Mouse (Mus musculus): ENCODE data around the gene Trim24. TPM values are rescaled to one million over a fixed set of nuclear protein-coding genes. Genes with fewer than 3 reads are reported as not detected.
"Not testable (repeated sequence)": the region's sequence is repeated elsewhere in the genome, so short reads cannot be mapped to it uniquely, and the experiment has no call there.

The Trim24 gene
- polyA plus RNA-seq, 1 experiment from 2014 or later, result 17.2 TPM

GRCm38 (mm10) chr6:37836951-37837565, 33.6 kb upstream of the Trim24 start:
- not testable (repeated sequence) for H3K36me3 ChIP-seq (ENCODE audit: control insufficient read depth, insufficient read depth, low read length); H3K9me3 ChIP-seq (replicated peaks; ENCODE audit: control insufficient read depth, low read length, poor library complexity, severe bottlenecking); H3K27ac ChIP-seq (ENCODE audit: low read length); H3K4me3 ChIP-seq (ENCODE audit: low read depth, low read length); H3K9ac ChIP-seq (ENCODE audit: low read depth, low read length); H3K27me3 ChIP-seq (ENCODE audit: control insufficient read depth, insufficient read depth, low read depth, low read length); ATAC-seq; H3K4me2 ChIP-seq (ENCODE audit: low read length); H3K4me1 ChIP-seq (ENCODE audit: control insufficient read depth, insufficient read depth, low read length)
- 87% methylated on average over 2 of the region's 2 CpGs for WGBS

- H3K4me3 ChIP-seq (ENCODE audit: low read depth, low read length), result no peak overlapping the region
- no peaks in the 10 kb centered on the region for H3K36me3 ChIP-seq (ENCODE audit: control insufficient read depth, insufficient read depth, low read length)
- H3K4me2 ChIP-seq (ENCODE audit: low read length), result no peak overlapping the region
- H3K27ac ChIP-seq (ENCODE audit: low read length), result no peak overlapping the region
- ATAC-seq, result no peak
- H3K9me3 ChIP-seq (replicated peaks; ENCODE audit: control insufficient read depth, low read length, poor library complexity, severe bottlenecking), result peaks cover 1% of the 10 kb centered on the region; the same call in 1 of the 2 replicates
- no peaks in the 10 kb centered on the region for H3K27me3 ChIP-seq (ENCODE audit: control insufficient read depth, insufficient read depth, low read depth, low read length)
- no peaks in the 10 kb centered on the region for H3K4me1 ChIP-seq (ENCODE audit: control insufficient read depth, insufficient read depth, low read length)
- 92% methylated on average over 5 of the region's 5 CpGs for WGBS
- H3K9ac ChIP-seq (ENCODE audit: low read depth, low read length), result no peak overlapping the region
Observed at GRCm38 (mm10) chr6:37842779-37843605, 27.6 kb upstream of the Trim24 start.

DNA sequence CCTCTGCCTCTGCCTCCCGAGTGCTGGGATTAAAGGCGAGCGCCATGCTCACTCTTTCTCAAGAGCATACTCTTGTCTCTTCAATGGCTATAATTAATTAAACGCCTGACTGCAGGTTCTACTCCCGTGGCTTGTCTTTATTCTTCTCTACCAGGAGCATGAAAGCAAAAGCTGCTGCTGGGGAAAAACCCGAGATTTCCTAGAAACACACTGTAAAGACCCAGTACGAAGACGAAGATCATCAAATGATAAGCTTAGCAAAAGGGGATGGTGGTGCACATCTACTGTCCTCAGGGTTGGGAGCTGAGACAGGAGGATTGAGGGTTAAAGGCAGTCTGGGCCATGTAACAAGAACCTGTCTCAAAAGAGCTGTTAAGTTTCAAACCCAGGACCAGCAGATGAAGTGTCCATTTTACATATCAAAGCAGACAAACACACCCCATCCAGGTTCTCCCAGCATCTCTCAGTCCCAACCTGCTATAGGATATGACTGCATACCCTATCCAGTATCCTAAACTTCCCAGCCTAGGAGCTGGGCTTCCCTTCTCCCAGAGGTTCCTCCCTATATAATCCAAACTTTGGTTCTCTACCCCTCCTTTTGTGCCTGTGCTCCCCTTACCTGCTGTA, 26.9 kb upstream of the Trim24 start:
- H3K4me2 ChIP-seq (ENCODE audit: low read length), result no peak overlapping the region
- H3K4me3 ChIP-seq (ENCODE audit: low read depth, low read length), result no peak overlapping the region
- no peaks in the 10 kb centered on the region for H3K4me1 ChIP-seq (ENCODE audit: control insufficient read depth, insufficient read depth, low read length)
- WGBS, result 86% methylated on average over 8 of the region's 8 CpGs
- ATAC-seq, result no peak
- no peaks in the 10 kb centered on the region for H3K36me3 ChIP-seq (ENCODE audit: control insufficient read depth, insufficient read depth, low read length)
- no peak overlapping the region for H3K9ac ChIP-seq (ENCODE audit: low read depth, low read length)
- H3K27me3 ChIP-seq (ENCODE audit: control insufficient read depth, insufficient read depth, low read depth, low read length), result no peaks in the 10 kb centered on the region
- no peak overlapping the region for H3K27ac ChIP-seq (ENCODE audit: low read length)
- peaks cover 7% of the 10 kb centered on the region for H3K9me3 ChIP-seq (replicated peaks; ENCODE audit: control insufficient read depth, low read length, poor library complexity, severe bottlenecking)

GRCm38 (mm10) chr6:37844947-37845346, 25.7 kb upstream of the Trim24 start:
- H3K36me3 ChIP-seq (ENCODE audit: control insufficient read depth, insufficient read depth, low read length); H3K4me3 ChIP-seq (ENCODE audit: low read depth, low read length); H3K9ac ChIP-seq (ENCODE audit: low read depth, low read length); H3K27ac ChIP-seq (ENCODE audit: low read length); H3K9me3 ChIP-seq (replicated peaks; ENCODE audit: control insufficient read depth, low read length, poor library complexity, severe bottlenecking); H3K4me2 ChIP-seq (ENCODE audit: low read length); H3K4me1 ChIP-seq (ENCODE audit: control insufficient read depth, insufficient read depth, low read length); ATAC-seq; H3K27me3 ChIP-seq (ENCODE audit: control insufficient read depth, insufficient read depth, low read depth, low read length): not testable (repeated sequence)
- 81% methylated on average over 6 of the region's 6 CpGs for WGBS

DNA sequence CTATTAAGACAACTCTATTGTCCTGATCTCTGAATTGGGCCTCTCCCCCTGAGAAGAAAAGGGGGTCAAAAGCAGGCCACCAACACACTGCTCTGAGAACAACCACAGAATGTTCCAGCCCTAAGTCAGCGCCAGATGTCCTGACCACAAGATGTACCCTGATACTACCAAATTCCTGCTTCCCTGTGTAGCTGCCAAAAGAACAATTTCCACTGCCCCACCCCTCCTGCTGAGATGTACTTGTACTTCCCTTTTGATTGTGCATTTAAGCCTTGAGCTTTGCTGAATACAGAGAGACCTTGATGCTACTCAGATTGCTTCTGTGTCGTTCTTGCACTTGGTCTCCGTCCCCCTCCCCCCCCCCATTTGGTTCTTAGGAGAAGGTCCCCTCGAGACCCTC, 23.1 kb upstream of the Trim24 start:
- H3K9ac ChIP-seq (ENCODE audit: low read depth, low read length); H3K4me1 ChIP-seq (ENCODE audit: control insufficient read depth, insufficient read depth, low read length); ATAC-seq; H3K36me3 ChIP-seq (ENCODE audit: control insufficient read depth, insufficient read depth, low read length); H3K4me2 ChIP-seq (ENCODE audit: low read length); H3K4me3 ChIP-seq (ENCODE audit: low read depth, low read length); H3K27me3 ChIP-seq (ENCODE audit: control insufficient read depth, insufficient read depth, low read depth, low read length); H3K9me3 ChIP-seq (replicated peaks; ENCODE audit: control insufficient read depth, low read length, poor library complexity, severe bottlenecking); H3K27ac ChIP-seq (ENCODE audit: low read length): not testable (repeated sequence)
- WGBS, result 77% methylated on average over 4 of the region's 4 CpGs

DNA sequence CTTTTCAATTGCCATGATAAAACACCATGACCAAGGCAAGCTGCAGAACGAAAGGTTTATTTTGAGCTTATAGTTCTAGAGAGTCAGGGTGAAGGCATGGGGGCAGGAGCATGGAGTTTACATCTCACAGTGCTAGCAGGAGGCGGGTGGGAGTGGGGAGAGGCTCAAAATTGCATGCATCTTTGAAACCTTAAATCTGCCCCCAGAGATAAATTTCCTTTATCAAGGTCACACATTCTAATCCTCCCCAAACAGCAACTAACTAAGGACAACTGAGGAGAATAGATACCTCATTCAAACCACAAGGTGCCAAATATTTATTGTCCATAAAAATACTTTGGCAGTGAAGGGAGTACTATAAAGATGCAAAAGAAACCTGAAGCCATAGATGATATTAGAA, 19.3 kb upstream of the Trim24 start:
- 91% methylated on average over 2 of the region's 2 CpGs for WGBS
- Histone ChIP-seq H3K9me3 (replicated peaks; ENCODE audit: control insufficient read depth, low read length, poor library complexity, severe bottlenecking) (peaks cover 7% of the 10 kb centered on the region), H3K27ac (ENCODE audit: low read length) (no peak overlapping the region), H3K27me3 (ENCODE audit: control insufficient read depth, insufficient read depth, low read depth, low read length) (no peaks in the 10 kb centered on the region), H3K4me2 (ENCODE audit: low read length) (no peak overlapping the region), H3K36me3 (ENCODE audit: control insufficient read depth, insufficient read depth, low read length) (no peaks in the 10 kb centered on the region), H3K4me3 (ENCODE audit: low read depth, low read length) (no peak overlapping the region), H3K9ac (ENCODE audit: low read depth, low read length) (no peak overlapping the region), H3K4me1 (ENCODE audit: control insufficient read depth, insufficient read depth, low read length) (no peaks in the 10 kb centered on the region)
- ATAC-seq, result no peak

GRCm38 (mm10) chr6:37853289-37853688, 17.3 kb upstream of the Trim24 start:
- H3K9me3 ChIP-seq (replicated peaks; ENCODE audit: control insufficient read depth, low read length, poor library complexity, severe bottlenecking), result peaks cover 2% of the 10 kb centered on the region
- H3K36me3 ChIP-seq (ENCODE audit: control insufficient read depth, insufficient read depth, low read length), result no peaks in the 10 kb centered on the region
- H3K27me3 ChIP-seq (ENCODE audit: control insufficient read depth, insufficient read depth, low read depth, low read length), result no peaks in the 10 kb centered on the region
- H3K9ac ChIP-seq (ENCODE audit: low read depth, low read length), result no peak overlapping the region
- H3K4me3 ChIP-seq (ENCODE audit: low read depth, low read length), result no peak overlapping the region
- no peak for ATAC-seq
- no peaks in the 10 kb centered on the region for H3K4me1 ChIP-seq (ENCODE audit: control insufficient read depth, insufficient read depth, low read length)
- WGBS, result 93% methylated on average over 2 of the region's 2 CpGs
- H3K27ac ChIP-seq (ENCODE audit: low read length), result no peak overlapping the region
- no peak overlapping the region for H3K4me2 ChIP-seq (ENCODE audit: low read length)

DNA sequence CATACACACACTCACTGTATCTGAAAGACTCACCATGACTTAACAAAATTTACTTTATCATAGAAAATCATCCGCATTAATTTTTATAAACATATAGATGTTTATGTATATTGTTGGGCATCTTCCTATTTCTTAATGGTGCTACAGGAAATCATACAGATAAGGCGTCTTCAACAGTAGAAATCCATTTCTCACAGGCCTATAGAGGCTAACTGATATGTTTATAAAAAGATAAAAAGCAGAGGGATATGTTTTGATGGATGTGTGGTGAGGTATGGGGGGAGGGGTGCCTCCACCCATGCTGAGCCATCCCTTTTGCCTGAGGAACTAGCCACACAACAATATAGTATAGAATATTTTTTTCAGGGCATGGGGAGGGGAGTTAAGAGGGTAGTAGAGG, 15.2 kb upstream of the Trim24 start:
- ATAC-seq, result no peak
- no peak overlapping the region for H3K9ac ChIP-seq (ENCODE audit: low read depth, low read length)
- no peak overlapping the region for H3K27ac ChIP-seq (ENCODE audit: low read length)
- no peaks in the 10 kb centered on the region for H3K4me1 ChIP-seq (ENCODE audit: control insufficient read depth, insufficient read depth, low read length)
- no peak overlapping the region for H3K4me3 ChIP-seq (ENCODE audit: low read depth, low read length)
- WGBS, result 97% methylated on average over 2 of the region's 2 CpGs
- no peaks in the 10 kb centered on the region for H3K36me3 ChIP-seq (ENCODE audit: control insufficient read depth, insufficient read depth, low read length)
- no peaks in the 10 kb centered on the region for H3K27me3 ChIP-seq (ENCODE audit: control insufficient read depth, insufficient read depth, low read depth, low read length)
- H3K4me2 ChIP-seq (ENCODE audit: low read length), result no peak overlapping the region
- H3K9me3 ChIP-seq (replicated peaks; ENCODE audit: control insufficient read depth, low read length, poor library complexity, severe bottlenecking), result no peaks in the 10 kb centered on the region; the same call in 1 of the 2 replicates

- not testable (repeated sequence) for ATAC-seq; H3K9ac ChIP-seq (ENCODE audit: low read depth, low read length); H3K4me1 ChIP-seq (ENCODE audit: control insufficient read depth, insufficient read depth, low read length); H3K4me2 ChIP-seq (ENCODE audit: low read length); H3K36me3 ChIP-seq (ENCODE audit: control insufficient read depth, insufficient read depth, low read length); H3K9me3 ChIP-seq (replicated peaks; ENCODE audit: control insufficient read depth, low read length, poor library complexity, severe bottlenecking); H3K27ac ChIP-seq (ENCODE audit: low read length); H3K4me3 ChIP-seq (ENCODE audit: low read depth, low read length); H3K27me3 ChIP-seq (ENCODE audit: control insufficient read depth, insufficient read depth, low read depth, low read length)
- 94% methylated on average over 9 of the region's 9 CpGs for WGBS
Observed at GRCm38 (mm10) chr6:37856300-37856699, 14.3 kb upstream of the Trim24 start.

All from midbrain, embryonic 16.5 days (tissue).